Mouse (Mus musculus): ENCODE results near the gene Adnp. TPM values are rescaled to one million over a fixed set of nuclear protein-coding genes. Genes with fewer than 3 reads are reported as not detected.
A peak's percentile ranks its signal among the peaks of the same experiment; 100 is the strongest.
"Not testable (repeated sequence)": the region's sequence is repeated elsewhere in the genome, so short reads cannot be mapped to it uniquely, and the experiment has no call there.

The Adnp gene
- total RNA-seq, 2 experiments from 2014 or later = 48.9 to 49.4 TPM

GRCm38 (mm10) chr2:168158911-168159711 is 47.8 kb downstream of the Adnp start:
- peak in 1 of 2 experiments; percentile 19 for DNase-seq (ENCODE audit: low spot score in 2 of 2)

- DNase-seq (ENCODE audit: low spot score in 2 of 2) = not testable (repeated sequence)
Measured at GRCm38 (mm10) chr2:168157974-168158373, 48.9 kb downstream of the Adnp start.

GRCm38 (mm10) chr2:168156361-168156760 is 50.6 kb downstream of the Adnp start:
- DNase-seq (ENCODE audit: low spot score in 2 of 2) = no peak

- no peak for DNase-seq (ENCODE audit: low spot score in 2 of 2)
Measured at GRCm38 (mm10) chr2:168155666-168156065, 51.2 kb downstream of the Adnp start.

GRCm38 (mm10) chr2:168154090-168154881 is 52.6 kb downstream of the Adnp start:
- peak; percentile 73 to 86 for DNase-seq (ENCODE audit: low spot score in 2 of 2)

GRCm38 (mm10) chr2:168149241-168149640 is 57.7 kb downstream of the Adnp start:
- DNase-seq (ENCODE audit: low spot score in 2 of 2) = no peak

GRCm38 (mm10) chr2:168147722-168148432 is 59.0 kb downstream of the Adnp start:
- no peak for DNase-seq (ENCODE audit: low spot score in 2 of 2)

GRCm38 (mm10) chr2:168145437-168145836 is 61.5 kb downstream of the Adnp start:
- no peak for DNase-seq (ENCODE audit: low spot score in 2 of 2)

GRCm38 (mm10) chr2:168143794-168144193 is 63.1 kb downstream of the Adnp start:
- DNase-seq (ENCODE audit: low spot score in 2 of 2) = no peak

GRCm38 (mm10) chr2:168137161-168137560 is 69.8 kb downstream of the Adnp start:
- DNase-seq (ENCODE audit: low spot score in 2 of 2) = no peak

Small RNA genes within 50 kb of the gene (microRNA-seq; reads per million reads assigned to microRNA genes)
- gene Gm24561 = not detected

Other genes with a start within 250 kb of the Adnp start
- 1 to 10 TPM; 5.7 to 7.9 TPM for gene Ripor3, start 196.5 kb downstream of the Adnp start, total RNA-seq (2021)
- 1 to 10 TPM; 1.7 TPM for gene Pard6b, start 126.1 kb downstream of the Adnp start, total RNA-seq (2021)
- gene Gm20716, start 23.3 kb upstream of the Adnp start, total RNA-seq (2021) = 10 to 100 TPM; 23.3 to 26.0 TPM
- gene Dpm1, start 23.5 kb upstream of the Adnp start, total RNA-seq (2021) = 10 to 100 TPM; 61.7 to 63.9 TPM
- gene Mocs3, start 23.5 kb upstream of the Adnp start, total RNA-seq (2021) = 1 to 10 TPM; 5.4 to 6.1 TPM
- gene Kcng1, start 74.6 kb upstream of the Adnp start, total RNA-seq (2021) = under 1 TPM; 0.10 to 0.20 TPM

Data from gastrocnemius, postnatal 4 days (tissue).